Mouse (Mus musculus) embryonic facial prominence, embryonic 15.5 days (tissue): ENCODE measurements at regions not wholly inside any gene's neighbourhood (a gene's known extent, or its start where the extent isn't known, plus 50 kb on each side); places are given as distances from the start of the nearest gene placed in this dataset.

ENCODE experiments used
- ATAC-seq: fragments of 200-750 bp; cut with Nextera tagmentation; 2 replicates; pipeline ENCODE4 v1.8.0; 2017; ENCODE audit warnings: low read depth, moderate TSS enrichment; ENCODE audit not compliant: insufficient number of reproducible peaks, low FRiP score, low TSS enrichment
- H3K27ac ChIP-seq: fragments of 300-500 bp; sonication (generic); replicated peaks from 2 replicates; pipeline ENCODE4 v1.5.1; 2015; ENCODE audit warnings: mild to moderate bottlenecking, inconsistent platforms
- H3K27me3 ChIP-seq: fragments of 300-500 bp; sonication (generic); 2 replicates; pipeline ENCODE4 v1.6.1; 2015; ENCODE audit warnings: inconsistent platforms
- H3K36me3 ChIP-seq: fragments of 300-500 bp; sonication (generic); 2 replicates; pipeline ENCODE4 v1.6.1; 2015; ENCODE audit warnings: mild to moderate bottlenecking, inconsistent platforms
- H3K4me1 ChIP-seq: fragments of 300-500 bp; sonication (generic); 2 replicates; pipeline ENCODE4 v1.6.1; 2015; ENCODE audit warnings: inconsistent platforms
- H3K4me2 ChIP-seq: fragments of 300-500 bp; sonication (generic); replicated peaks from 2 replicates; pipeline ENCODE4 v1.6.1; 2015; ENCODE audit warnings: mild to moderate bottlenecking, inconsistent platforms
- H3K4me3 ChIP-seq: fragments of 300-500 bp; sonication (generic); replicated peaks from 2 replicates; pipeline ENCODE4 v1.5.1; 2015; ENCODE audit warnings: mild to moderate bottlenecking, inconsistent platforms
- H3K9ac ChIP-seq: fragments of 300-500 bp; sonication (generic); 2 replicates; pipeline ENCODE4 v1.6.1; 2015; ENCODE audit warnings: inconsistent platforms
- H3K9me3 ChIP-seq: fragments of 300-500 bp; sonication (generic); replicated peaks from 2 replicates; pipeline ENCODE4 v1.6.1; 2016; ENCODE audit warnings: inconsistent platforms
- WGBS: fragments of 180-500 bp; shearing (Covaris S2); methylation state at CpG from one replicate; pipeline ENCODE4 v1.1.7; 2015; 5-methylcytosine and 5-hydroxymethylcytosine counted together

DNA sequence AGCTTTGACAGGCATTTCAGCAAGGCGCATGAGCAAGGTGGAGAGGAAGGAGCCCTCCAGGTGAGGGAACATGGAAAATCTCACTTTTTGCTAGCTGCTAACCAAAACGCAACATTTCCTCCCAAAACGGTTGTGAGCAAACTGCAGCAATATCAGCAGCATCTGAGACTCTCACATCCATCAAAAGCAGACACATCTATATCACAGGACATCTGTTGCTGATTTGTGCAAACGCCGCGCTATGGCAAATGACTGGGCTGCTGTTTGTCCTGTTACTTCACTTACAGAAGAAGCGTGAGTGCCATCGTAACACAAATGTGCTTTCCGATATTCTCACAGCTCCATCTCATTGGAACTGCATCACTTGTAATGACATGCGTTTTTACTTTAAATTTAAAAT lies 73.5 kb upstream of the Tsc22d1 start:
- 42% methylated on average over 10 of the region's 10 CpGs for WGBS
- Histone ChIP-seq H3K27ac (no peak overlapping the region), H3K36me3 (no peaks in the 10 kb centered on the region), H3K9ac (no peak overlapping the region), H3K27me3 (no peaks in the 10 kb centered on the region), H3K4me1 (no peaks in the 10 kb centered on the region), H3K4me3 (no peak overlapping the region), H3K9me3 (no peaks in the 10 kb centered on the region), H3K4me2 (no peak overlapping the region)
- ATAC-seq = no peak

- Histone ChIP-seq H3K9me3 (no peaks in the 10 kb centered on the region), H3K9ac (no peak overlapping the region), H3K4me1 (no peaks in the 10 kb centered on the region), H3K27ac (no peak overlapping the region), H3K27me3 (no peaks in the 10 kb centered on the region), H3K4me3 (no peak overlapping the region), H3K4me2 (no peak overlapping the region), H3K36me3 (no peaks in the 10 kb centered on the region)
- ATAC-seq = no peak
- 52% methylated on average over 9 of the region's 9 CpGs for WGBS
Observed at GRCm38 (mm10) chr14:76351856-76352255, 62.9 kb upstream of the Tsc22d1 start.

DNA sequence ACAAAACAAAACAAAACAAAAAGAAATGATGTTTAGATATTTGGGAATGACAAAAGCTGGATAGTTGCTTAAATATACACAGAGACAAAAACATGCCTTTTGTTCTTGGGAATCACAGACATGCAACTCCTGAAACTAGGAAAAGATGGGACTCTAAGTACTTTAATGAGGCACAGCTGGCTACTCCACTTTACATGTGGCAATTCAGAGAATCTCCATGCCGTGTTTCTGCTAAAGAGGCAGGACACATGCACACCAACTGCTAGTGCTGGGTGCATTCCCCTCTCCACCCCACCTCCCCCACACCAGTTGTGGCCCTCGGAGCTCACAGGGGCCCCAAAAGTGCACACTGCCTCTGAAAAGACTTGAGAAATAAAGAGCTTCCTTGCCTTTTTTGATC lies 58.6 kb upstream of the Tsc22d1 start:
- no peak overlapping the region for H3K9ac ChIP-seq
- H3K4me3 ChIP-seq = no peak overlapping the region
- no peaks in the 10 kb centered on the region; the same call in 1 of the 2 replicates for H3K9me3 ChIP-seq
- no peak overlapping the region for H3K4me2 ChIP-seq
- 27% methylated on average over 2 of the region's 2 CpGs for WGBS
- 0 out of 2 replicates have a peak, but pooled peaks cover 3% of the 10 kb centered on the region for H3K4me1 ChIP-seq
- no peaks in the 10 kb centered on the region for H3K27me3 ChIP-seq
- H3K27ac ChIP-seq = no peak overlapping the region
- no peak for ATAC-seq
- H3K36me3 ChIP-seq = no peaks in the 10 kb centered on the region

DNA sequence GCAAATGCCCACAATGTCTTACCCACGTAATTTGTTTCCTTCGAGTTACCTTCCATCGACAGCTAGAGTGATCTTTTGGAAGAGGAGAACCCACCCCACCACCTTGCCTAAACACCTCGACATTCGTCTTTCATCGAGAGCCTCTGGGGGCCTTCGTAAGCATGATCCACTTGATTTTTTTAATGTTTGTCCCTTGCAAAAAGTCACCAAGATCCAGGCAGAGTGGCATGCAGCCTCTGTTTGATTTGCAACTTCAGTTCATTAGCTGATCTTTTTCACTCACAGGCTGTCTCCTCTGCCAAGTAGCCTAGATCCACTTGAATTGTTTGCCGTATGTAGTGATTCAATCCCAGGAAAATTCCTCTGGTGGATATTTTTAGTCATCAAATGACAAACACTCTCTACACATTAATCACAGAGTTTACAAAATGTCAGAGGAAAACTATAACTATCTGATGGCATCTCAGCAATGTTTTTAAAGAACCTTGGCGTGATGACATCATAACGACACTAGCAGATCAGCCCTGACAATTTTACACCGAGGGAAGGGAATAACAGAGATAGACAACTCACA lies 54.8 kb upstream of the Tsc22d1 start:
- 74% methylated on average over 11 of the region's 11 CpGs for WGBS
- no peak overlapping the region for H3K4me2 ChIP-seq
- no peak overlapping the region for H3K27ac ChIP-seq
- H3K4me1 ChIP-seq = 0 out of 2 replicates have a peak, but pooled peaks cover 3% of the 10 kb centered on the region
- H3K9ac ChIP-seq = no peak overlapping the region
- ATAC-seq = no peak
- H3K27me3 ChIP-seq = no peaks in the 10 kb centered on the region
- H3K36me3 ChIP-seq = no peaks in the 10 kb centered on the region
- no peak overlapping the region for H3K4me3 ChIP-seq
- no peaks in the 10 kb centered on the region; the same call in 1 of the 2 replicates for H3K9me3 ChIP-seq

GRCm38 (mm10) chr14:76364034-76364433 lies 50.7 kb upstream of the Tsc22d1 start:
- H3K27me3 ChIP-seq = no peaks in the 10 kb centered on the region
- no peak overlapping the region for H3K4me2 ChIP-seq
- ATAC-seq = no peak
- H3K9me3 ChIP-seq = no peaks in the 10 kb centered on the region; the same call in 1 of the 2 replicates
- WGBS = 68% methylated on average over 4 of the region's 4 CpGs
- no peak overlapping the region for H3K4me3 ChIP-seq
- no peak overlapping the region for H3K27ac ChIP-seq
- no peaks in the 10 kb centered on the region for H3K36me3 ChIP-seq
- 0 out of 2 replicates have a peak, but pooled peaks cover 3% of the 10 kb centered on the region for H3K4me1 ChIP-seq
- no peak overlapping the region for H3K9ac ChIP-seq
